Mouse (Mus musculus): ENCODE data around the gene Mrm2. TPM values are rescaled to one million over a fixed set of nuclear protein-coding genes. Genes with fewer than 3 reads are reported as not detected.

Mrm2 gene
- total and polyA plus RNA-seq, 2 experiments from 2014 or later, result 17.8 to 19.5 TPM

DNA sequence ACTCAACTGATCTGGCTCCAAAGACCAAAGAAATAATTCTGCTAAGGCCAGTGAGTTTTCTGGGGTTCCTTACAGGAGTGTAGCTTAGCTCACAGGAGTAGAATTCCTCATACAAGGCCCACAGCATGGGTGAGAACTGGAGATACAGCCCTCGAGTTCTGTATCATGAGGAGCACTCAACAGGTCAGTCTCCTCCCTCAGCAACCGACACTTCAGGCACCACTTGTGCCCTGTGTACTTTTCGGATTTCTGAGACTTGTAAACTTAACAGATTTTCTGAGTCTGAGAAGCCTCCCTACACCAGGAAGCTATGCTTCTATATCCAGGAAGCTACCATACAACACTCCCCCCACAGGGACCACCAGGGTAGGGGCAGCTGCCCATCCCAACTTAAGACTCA, 8.1 kb upstream of the Mrm2 start:
- Histone ChIP-seq H3K27ac (ENCODE audit: low read depth) (no peak overlapping the region), H3K36me3 (replicated peaks; ENCODE audit: control insufficient read depth, insufficient read depth, low read length) (peaks cover 43% of the 10 kb centered on the region), H3K4me1 (ENCODE audit: control insufficient read depth, insufficient read depth) (no peaks in the 10 kb centered on the region), H3K9ac (replicated peaks; ENCODE audit: low read depth, low read length) (no peak overlapping the region), H3K4me3 (ENCODE audit: low read depth, low read length) (no peak overlapping the region), H3K27me3 (ENCODE audit: control insufficient read depth, insufficient read depth, low read length) (no peaks in the 10 kb centered on the region), H3K4me2 (ENCODE audit: low read depth, low read length) (no peak overlapping the region), H3K9me3 (replicated peaks; ENCODE audit: control insufficient read depth, low read length) (no peaks in the 10 kb centered on the region)
- DNase-seq (ENCODE audit: low spot score) (no peak), ATAC-seq (ENCODE audit: insufficient read depth, low read depth) (no peak)
- 68% methylated on average over 3 of the region's 3 CpGs for WGBS
- TF ChIP-seq CTCF (IDR thresholded peaks at IDR 0.05; ENCODE audit: low read depth) (no peak), EP300 (IDR thresholded peaks at IDR 0.05; ENCODE audit: low read depth) (no peak)

DNA sequence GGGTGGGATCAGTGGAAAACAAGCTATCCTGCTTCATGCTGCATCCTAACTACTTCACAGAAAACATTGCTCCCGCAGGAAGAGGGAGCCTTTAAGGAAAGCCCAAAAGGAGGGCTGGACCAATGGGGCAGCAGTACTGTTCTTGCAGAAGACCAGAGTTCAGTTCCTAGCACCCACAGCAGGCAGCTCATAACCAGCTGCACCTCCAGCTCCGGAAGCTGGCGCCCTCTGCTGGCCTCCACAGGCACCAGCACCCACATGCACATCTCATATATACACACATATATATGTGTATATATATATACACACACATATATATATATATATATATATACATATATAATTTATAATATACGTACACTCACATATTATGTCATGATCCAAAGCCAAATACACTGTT, 7.1 kb upstream of the Mrm2 start:
- Histone ChIP-seq H3K4me1 (ENCODE audit: control insufficient read depth, insufficient read depth) (no peaks in the 10 kb centered on the region), H3K27ac (ENCODE audit: low read depth) (no peak overlapping the region), H3K27me3 (ENCODE audit: control insufficient read depth, insufficient read depth, low read length) (no peaks in the 10 kb centered on the region), H3K4me2 (ENCODE audit: low read depth, low read length) (no peak overlapping the region), H3K4me3 (ENCODE audit: low read depth, low read length) (no peak overlapping the region), H3K9ac (replicated peaks; ENCODE audit: low read depth, low read length) (no peak overlapping the region), H3K36me3 (replicated peaks; ENCODE audit: control insufficient read depth, insufficient read depth, low read length) (peaks cover 38% of the 10 kb centered on the region), H3K9me3 (replicated peaks; ENCODE audit: control insufficient read depth, low read length) (no peaks in the 10 kb centered on the region)
- 88% methylated on average over 4 of the region's 4 CpGs for WGBS
- ATAC-seq (ENCODE audit: insufficient read depth, low read depth) (no peak), DNase-seq (ENCODE audit: low spot score) (no peak)
- TF ChIP-seq CTCF (IDR thresholded peaks at IDR 0.05; ENCODE audit: low read depth) (no peak), EP300 (IDR thresholded peaks at IDR 0.05; ENCODE audit: low read depth) (no peak)

GRCm38 (mm10) chr5:140336680-140337079, 5.0 kb upstream of the Mrm2 start:
- no peak for ATAC-seq (ENCODE audit: insufficient read depth, low read depth)
- no peak overlapping the region for H3K27ac ChIP-seq (ENCODE audit: low read depth)
- TF ChIP-seq EP300 (IDR thresholded peaks at IDR 0.05; ENCODE audit: low read depth), result no peak
- peak; percentile 73 for TF ChIP-seq CTCF (IDR thresholded peaks at IDR 0.05; ENCODE audit: low read depth)
- no peak overlapping the region for H3K4me3 ChIP-seq (ENCODE audit: low read depth, low read length)
- no peaks in the 10 kb centered on the region for H3K27me3 ChIP-seq (ENCODE audit: control insufficient read depth, insufficient read depth, low read length)
- no peaks in the 10 kb centered on the region for H3K4me1 ChIP-seq (ENCODE audit: control insufficient read depth, insufficient read depth)
- DNase-seq (ENCODE audit: low spot score), result peak; percentile 11
- peaks cover 34% of the 10 kb centered on the region for H3K36me3 ChIP-seq (replicated peaks; ENCODE audit: control insufficient read depth, insufficient read depth, low read length)
- H3K4me2 ChIP-seq (ENCODE audit: low read depth, low read length), result no peak overlapping the region
- WGBS, result 82% methylated on average over 1 of the region's 1 CpGs
- no peak overlapping the region for H3K9ac ChIP-seq (replicated peaks; ENCODE audit: low read depth, low read length)
- no peaks in the 10 kb centered on the region for H3K9me3 ChIP-seq (replicated peaks; ENCODE audit: control insufficient read depth, low read length)

- H3K4me2 ChIP-seq (ENCODE audit: low read depth, low read length), result no peak overlapping the region
- H3K27me3 ChIP-seq (ENCODE audit: control insufficient read depth, insufficient read depth, low read length), result no peaks in the 10 kb centered on the region
- H3K9me3 ChIP-seq (replicated peaks; ENCODE audit: control insufficient read depth, low read length), result no peaks in the 10 kb centered on the region
- no peak overlapping the region for H3K4me3 ChIP-seq (ENCODE audit: low read depth, low read length)
- WGBS, result 32% methylated on average over 2 of the region's 2 CpGs
- no peak overlapping the region for H3K27ac ChIP-seq (ENCODE audit: low read depth)
- DNase-seq (ENCODE audit: low spot score) (no peak), ATAC-seq (ENCODE audit: insufficient read depth, low read depth) (no peak)
- H3K36me3 ChIP-seq (replicated peaks; ENCODE audit: control insufficient read depth, insufficient read depth, low read length), result peaks cover 16% of the 10 kb centered on the region
- H3K4me1 ChIP-seq (ENCODE audit: control insufficient read depth, insufficient read depth), result peaks cover 9% of the 10 kb centered on the region
- peak; percentile 33 for TF ChIP-seq CTCF (IDR thresholded peaks at IDR 0.05; ENCODE audit: low read depth)
- TF ChIP-seq EP300 (IDR thresholded peaks at IDR 0.05; ENCODE audit: low read depth), result no peak
- H3K9ac ChIP-seq (replicated peaks; ENCODE audit: low read depth, low read length), result no peak overlapping the region
Observed at GRCm38 (mm10) chr5:140333631-140334030, 1.9 kb upstream of the Mrm2 start.

GRCm38 (mm10) chr5:140332519-140332918, 821 bp upstream of the Mrm2 start:
- no peak for DNase-seq (ENCODE audit: low spot score)
- 58% methylated on average over 4 of the region's 4 CpGs for WGBS
- Histone ChIP-seq H3K27ac (ENCODE audit: low read depth) (no peak overlapping the region), H3K4me2 (ENCODE audit: low read depth, low read length) (no peak overlapping the region), H3K27me3 (ENCODE audit: control insufficient read depth, insufficient read depth, low read length) (no peaks in the 10 kb centered on the region), H3K9ac (replicated peaks; ENCODE audit: low read depth, low read length) (no peak overlapping the region), H3K4me3 (ENCODE audit: low read depth, low read length) (no peak overlapping the region), H3K9me3 (replicated peaks; ENCODE audit: control insufficient read depth, low read length) (no peaks in the 10 kb centered on the region), H3K36me3 (replicated peaks; ENCODE audit: control insufficient read depth, insufficient read depth, low read length) (peaks cover 16% of the 10 kb centered on the region), H3K4me1 (ENCODE audit: control insufficient read depth, insufficient read depth) (peaks cover 9% of the 10 kb centered on the region)
- TF ChIP-seq EP300 (IDR thresholded peaks at IDR 0.05; ENCODE audit: low read depth), result no peak
- no peak for TF ChIP-seq CTCF (IDR thresholded peaks at IDR 0.05; ENCODE audit: low read depth)
- no peak for ATAC-seq (ENCODE audit: insufficient read depth, low read depth)

GRCm38 (mm10) chr5:140324058-140324457, 7.6 kb downstream of the Mrm2 start:
- Histone ChIP-seq H3K4me1 (ENCODE audit: control insufficient read depth, insufficient read depth) (peaks cover 3% of the 10 kb centered on the region; the same call in 1 of the 2 replicates), H3K36me3 (replicated peaks; ENCODE audit: control insufficient read depth, insufficient read depth, low read length) (peaks cover 18% of the 10 kb centered on the region), H3K4me2 (ENCODE audit: low read depth, low read length) (no peak overlapping the region), H3K9me3 (replicated peaks; ENCODE audit: control insufficient read depth, low read length) (no peaks in the 10 kb centered on the region), H3K27ac (ENCODE audit: low read depth) (no peak overlapping the region), H3K27me3 (ENCODE audit: control insufficient read depth, insufficient read depth, low read length) (no peaks in the 10 kb centered on the region), H3K9ac (replicated peaks; ENCODE audit: low read depth, low read length) (no peak overlapping the region), H3K4me3 (ENCODE audit: low read depth, low read length) (no peak overlapping the region)
- TF ChIP-seq EP300 (IDR thresholded peaks at IDR 0.05; ENCODE audit: low read depth), result no peak
- WGBS, result 73% methylated on average over 5 of the region's 5 CpGs
- ATAC-seq (ENCODE audit: insufficient read depth, low read depth), result no peak
- DNase-seq (ENCODE audit: low spot score), result no peak
